Comparison of ENCODE assay signal across 9 mouse cellular contexts in genomic region chr6:88726252-88727211, GRCm38 (mm10). TPM values are rescaled to one million over a fixed set of nuclear protein-coding genes. Genes with fewer than 3 reads are reported as not detected.
DNase-seq lines count a peak whose midpoint lies in the region; ATAC-seq and TF ChIP-seq lines count a peak whose summit lies in the region.
"Had no signal": no experiment of that assay in that cellular context is flagged by ENCODE, and none has a peak within 500 bp of the region (broad histone marks: within the 10 kb centered on the region; RNA-seq: fewer than 3 reads in every experiment).

No protein-coding gene starts in this region.

- ATAC-seq in erythroblast, adult 5-6 weeks (replicated peaks; ENCODE audit: low FRiP score, poor library complexity, severe bottlenecking), result no peak
- peak; percentile 32; the same call in 1 of the 2 replicates for ATAC-seq in kidney, embryonic 14.5 days (ENCODE audit: low FRiP score, low TSS enrichment)
- no peak for ATAC-seq in liver, embryonic 14.5 days (ENCODE audit: insufficient read depth)

- 58% methylated on average over 9 of the region's 9 CpGs for WGBS in kidney, embryonic 14.5 days
- 63% methylated on average over 9 of the region's 9 CpGs for WGBS in liver, embryonic 14.5 days (ENCODE audit: insufficient replicate concordance)

- TF ChIP-seq CTCF in liver, embryonic 14.5 days (IDR thresholded peaks at IDR 0.05; ENCODE audit: low read depth), result no peak

- peaks cover 61% of the 10 kb centered on the region for H3K36me3 ChIP-seq in erythroblast, embryonic 14.5 days (ENCODE audit: control insufficient read depth)
- no peaks in the 10 kb centered on the region for H3K36me3 ChIP-seq in kidney, embryonic 14.5 days (ENCODE audit: control insufficient read depth, insufficient read depth, low read length)
- peaks cover 25% of the 10 kb centered on the region for H3K36me3 ChIP-seq in liver, embryonic 14.5 days (replicated peaks; ENCODE audit: control insufficient read depth, insufficient read depth, low read depth)
- H3K36me3 ChIP-seq: embryonic facial prominence, embryonic 12.5 days had no signal

- peak overlapping the region; percentile 79 for H3K4me3 ChIP-seq in erythroblast, embryonic 14.5 days (replicated peaks)
- no peak overlapping the region for H3K4me3 ChIP-seq in kidney, embryonic 14.5 days (ENCODE audit: low read length)
- peak overlapping the region; percentile 66 to 97 for H3K4me3 ChIP-seq in liver, embryonic 14.5 days (ENCODE audit: insufficient read depth in 1 of 2, low read depth in 2 of 2, low read length in 2 of 2)
- H3K4me3 ChIP-seq: embryonic facial prominence, embryonic 12.5 days had no signal

- H3K4me1 ChIP-seq in erythroblast, embryonic 14.5 days (ENCODE audit: control insufficient read depth), result peaks cover 84% of the 10 kb centered on the region
- 0 out of 2 replicates have a peak, but pooled peaks cover 9% of the 10 kb centered on the region for H3K4me1 ChIP-seq in kidney, embryonic 14.5 days (ENCODE audit: control insufficient read depth, insufficient read depth, low read length)
- peaks cover 42 to 53% of the 10 kb centered on the region in 2 experiments for H3K4me1 ChIP-seq in liver, embryonic 14.5 days (replicated peaks; ENCODE audit: control insufficient read depth in 2 of 2, insufficient read depth in 2 of 2, low read length in 1 of 2)

- no peak for TF ChIP-seq EP300 in liver, embryonic 14.5 days (IDR thresholded peaks at IDR 0.05; ENCODE audit: low read depth)

- H3K27me3 ChIP-seq in erythroblast, embryonic 14.5 days (ENCODE audit: control insufficient read depth), result peaks cover 8% of the 10 kb centered on the region
- H3K27me3 ChIP-seq in kidney, embryonic 14.5 days (ENCODE audit: control insufficient read depth, insufficient read depth, low read length), result no peaks in the 10 kb centered on the region
- no peaks in the 10 kb centered on the region for H3K27me3 ChIP-seq in liver, embryonic 14.5 days (ENCODE audit: control insufficient read depth, insufficient read depth, low read length)

- peak; percentile 61 for DNase-seq in right cerebral cortex, adult 18-20 months
- DNase-seq in right cerebral cortex, postnatal 4 days, result no peak
- no peak for DNase-seq in liver, embryonic 14.5 days (ENCODE audit: low read depth in 3 of 3, low spot score in 3 of 3)
- DNase-seq in MN1 (ENCODE audit: low spot score), result no peak
- no peak for DNase-seq in urinary bladder, postnatal 4 days (ENCODE audit: low spot score in 2 of 2)

- H3K4me2 ChIP-seq in kidney, embryonic 14.5 days (replicated peaks; ENCODE audit: low read depth, low read length), result peak overlapping the region; percentile 99
- H3K4me2 ChIP-seq in liver, embryonic 14.5 days (ENCODE audit: low read depth), result peak overlapping the region; percentile 90
- H3K4me2 ChIP-seq: embryonic facial prominence, embryonic 12.5 days had no signal

- H3K9ac ChIP-seq in kidney, embryonic 14.5 days (ENCODE audit: low read depth, low read length), result peak overlapping the region; percentile 40; the same call in 1 of the 2 replicates
- H3K9ac ChIP-seq in liver, embryonic 14.5 days (replicated peaks), result peak overlapping the region; percentile 95
- H3K9ac ChIP-seq: embryonic facial prominence, embryonic 12.5 days had no signal

- no peaks in the 10 kb centered on the region for H3K9me3 ChIP-seq in erythroblast, embryonic 14.5 days (ENCODE audit: control insufficient read depth, low read length)
- H3K9me3 ChIP-seq in kidney, embryonic 14.5 days (ENCODE audit: control insufficient read depth, low read length), result no peaks in the 10 kb centered on the region
- no peaks in the 10 kb centered on the region for H3K9me3 ChIP-seq in liver, embryonic 14.5 days (ENCODE audit: control insufficient read depth, low read length)
- H3K9me3 ChIP-seq: embryonic facial prominence, embryonic 12.5 days had no signal

- peak overlapping the region; percentile 84 for H3K27ac ChIP-seq in kidney, embryonic 14.5 days (ENCODE audit: low read depth, low read length)
- peak overlapping the region; percentile 72 for H3K27ac ChIP-seq in liver, embryonic 14.5 days
- H3K27ac ChIP-seq: embryonic facial prominence, embryonic 12.5 days had no signal

RNA-seq across cellular contexts. Expression of gene Mgll, which starts 2.3 kb away (rescaled TPM):
- 28.7 and 42.4 TPM in 2 replicates for polyA plus RNA-seq in erythroblast, embryonic 14.5 days (2012)
- total RNA-seq in erythroblast, adult 5-6 weeks (2015; ENCODE audit: low replicate concordance), result 29.8 and 41.2 TPM in 2 replicates
- total RNA-seq in erythroblast, adult 5-6 weeks (2017; ENCODE audit: low replicate concordance), result 44.1 and 78.5 TPM in 2 replicates
- 22.8 and 29.9 TPM in 2 replicates for polyA plus RNA-seq in kidney, embryonic 14.5 days (2014; fragmentation: Nextera tagmentation; extraction: Ambion mirVana)
- 14.8 and 17.0 TPM in 2 replicates for polyA plus RNA-seq in liver, embryonic 14.5 days (2012; rRNA removed)
- 65.5 and 68.0 TPM in 2 replicates for polyA plus RNA-seq in liver, embryonic 14.5 days (2014; fragmentation: Nextera tagmentation; extraction: Ambion mirVana)
